Mouse (Mus musculus): ENCODE results near the gene Defb29.
A peak's percentile ranks its signal among the peaks of the same experiment; 100 is the strongest.

Defb29 gene

DNA sequence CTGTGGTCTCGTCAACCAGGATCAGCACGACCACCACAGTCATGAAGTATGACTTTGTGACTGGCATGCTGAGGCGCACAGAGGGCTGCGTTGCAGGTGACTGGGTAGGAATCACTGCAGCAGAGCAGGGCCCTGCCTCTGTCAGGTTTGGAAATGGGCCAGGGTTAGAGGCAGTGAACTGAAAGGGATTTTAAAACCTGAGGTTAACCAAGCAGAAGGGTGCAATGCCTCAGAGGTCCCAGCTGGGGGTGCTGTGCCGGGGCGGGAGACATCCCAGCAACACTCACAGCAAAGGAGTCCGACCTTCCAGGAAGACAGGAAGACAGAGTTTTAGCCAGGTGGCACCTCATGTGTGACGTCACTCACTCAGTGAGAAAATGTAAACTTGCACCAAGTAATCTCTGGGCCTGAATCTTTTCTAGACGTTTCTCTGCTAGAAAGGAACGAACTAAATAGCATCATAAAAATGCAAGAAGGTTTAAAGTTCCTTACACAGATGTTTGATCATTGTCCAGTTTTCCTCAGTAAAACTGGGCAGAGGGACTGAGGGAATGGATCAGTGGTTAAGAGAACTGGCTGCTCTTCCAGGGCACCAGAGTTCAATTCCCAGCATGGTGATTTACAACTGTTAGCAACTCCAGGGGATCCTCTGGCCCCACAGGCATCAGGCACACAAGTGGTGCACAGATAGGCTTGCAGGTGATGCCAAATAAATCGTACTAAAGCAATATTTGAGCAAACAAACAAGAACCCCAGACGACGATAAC lies at the start of gene Defb29:
Defb29 (minus strand) TSS at position 155 of the 767 bp plus-strand sequence.
- no peak for DNase-seq

DNA sequence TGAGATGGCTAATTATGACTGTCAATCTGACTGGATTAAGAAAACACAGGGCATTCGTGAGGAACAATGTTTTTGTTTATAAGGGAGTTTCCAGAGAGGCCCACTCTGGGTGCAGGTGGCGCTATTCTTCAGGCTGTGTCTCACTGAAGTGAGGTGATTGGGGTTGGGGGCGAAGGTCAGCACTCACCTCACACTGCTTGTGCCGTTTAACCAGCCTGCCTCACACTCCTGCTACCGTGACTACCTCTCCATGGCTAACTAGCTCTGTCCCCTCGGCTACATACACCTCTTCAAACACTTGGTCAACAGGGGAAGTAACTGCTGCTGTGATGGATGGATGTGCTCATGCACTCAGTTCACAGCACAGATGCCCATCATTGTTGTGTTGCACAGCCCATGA lies 49.1 kb upstream of the Defb29 start:
- DNase-seq = no peak

DNA sequence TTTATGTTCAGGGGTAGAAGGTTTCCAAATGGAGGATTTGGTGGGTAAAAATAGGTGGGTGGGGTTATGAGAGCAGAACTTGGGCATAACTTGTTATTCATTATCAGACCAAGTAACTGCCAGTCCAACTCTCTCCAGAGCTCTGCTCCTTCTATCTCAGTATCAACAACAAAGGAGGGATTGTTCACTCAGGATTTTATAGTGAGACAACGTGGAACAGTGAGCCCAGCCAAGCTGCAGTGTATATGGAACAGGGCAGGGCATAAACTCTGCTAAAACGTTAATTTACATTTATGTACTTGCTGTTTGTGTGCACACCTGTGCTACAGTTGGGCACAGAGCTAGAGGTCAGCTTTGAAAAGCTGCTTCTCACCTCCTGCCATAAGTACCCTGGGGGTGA lies 48.6 kb upstream of the Defb29 start:
- DNase-seq = no peak

DNA sequence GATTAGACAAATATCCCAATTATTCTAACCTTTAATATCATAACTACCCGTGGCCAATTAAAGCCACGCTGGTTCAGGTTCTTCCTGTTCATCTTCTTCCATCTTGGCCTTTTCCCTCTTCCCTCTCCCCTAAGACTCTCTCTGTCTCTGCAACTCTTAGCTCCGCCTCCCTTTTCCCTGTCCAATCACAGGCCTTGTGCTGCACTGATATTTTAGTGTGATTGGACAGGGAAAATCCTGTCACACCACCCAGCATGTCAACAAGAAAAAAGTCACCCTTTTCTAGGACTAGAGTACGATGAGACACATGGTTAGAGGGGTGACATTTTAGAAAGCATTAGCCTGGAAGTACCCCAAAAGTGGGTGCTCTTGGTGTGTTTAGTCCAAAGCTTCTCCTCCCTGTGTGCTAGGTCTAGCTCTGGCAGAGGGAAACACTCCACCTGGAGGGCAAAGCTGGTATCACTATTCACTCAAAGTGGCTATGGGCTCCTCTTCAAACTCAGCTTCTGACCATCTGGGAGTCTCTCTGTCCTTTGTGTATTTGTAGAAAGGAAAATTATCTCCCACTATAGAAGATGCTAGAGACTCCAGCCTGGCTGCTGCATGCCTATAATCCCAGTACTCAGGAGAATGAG lies 47.1 kb upstream of the Defb29 start:
- DNase-seq = no peak

DNA sequence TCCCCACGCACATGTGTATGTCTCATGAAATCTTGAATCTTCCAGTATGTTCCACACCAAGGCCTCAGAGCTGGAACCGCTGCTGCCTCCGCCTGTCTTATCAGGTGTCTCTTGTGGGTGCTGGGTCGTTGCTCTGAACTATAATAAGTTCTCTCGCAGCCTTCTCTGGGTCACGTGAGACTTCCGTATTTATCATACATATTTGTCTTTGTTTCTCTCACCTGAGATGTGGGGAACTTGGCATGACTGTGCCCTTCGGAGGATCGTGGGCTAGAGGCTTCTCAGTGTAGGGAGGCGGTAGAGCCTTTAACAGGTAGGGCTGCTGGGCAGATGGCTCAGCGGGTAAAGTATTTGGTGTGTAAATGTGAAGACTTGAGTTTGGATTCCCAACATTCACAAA lies 40.7 kb upstream of the Defb29 start:
- no peak for DNase-seq

DNA sequence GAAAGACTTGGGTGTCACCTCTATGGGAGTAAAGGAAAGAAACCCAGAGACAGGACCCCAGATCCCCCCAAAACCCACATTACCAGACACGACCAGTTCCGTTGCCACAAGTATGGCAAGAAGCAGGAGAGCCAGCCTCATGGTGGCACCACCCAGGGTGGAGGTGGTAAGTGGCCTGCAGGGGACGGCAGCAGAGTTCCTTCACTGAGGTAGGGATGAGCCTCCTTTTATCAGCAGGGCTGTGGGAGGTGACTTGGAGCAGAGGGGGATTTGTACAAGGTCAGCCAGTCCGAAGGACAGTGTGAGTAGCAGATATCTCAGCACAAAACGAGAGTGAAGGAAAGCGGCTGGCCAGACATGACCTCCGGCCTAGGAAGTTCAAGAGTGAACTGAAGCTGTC lies 40.2 kb upstream of the Defb29 start, which contains the start of gene Defb19:
Defb19 (minus strand) TSS at position 206 of the 400 bp plus-strand sequence.
- DNase-seq = no peak

DNA sequence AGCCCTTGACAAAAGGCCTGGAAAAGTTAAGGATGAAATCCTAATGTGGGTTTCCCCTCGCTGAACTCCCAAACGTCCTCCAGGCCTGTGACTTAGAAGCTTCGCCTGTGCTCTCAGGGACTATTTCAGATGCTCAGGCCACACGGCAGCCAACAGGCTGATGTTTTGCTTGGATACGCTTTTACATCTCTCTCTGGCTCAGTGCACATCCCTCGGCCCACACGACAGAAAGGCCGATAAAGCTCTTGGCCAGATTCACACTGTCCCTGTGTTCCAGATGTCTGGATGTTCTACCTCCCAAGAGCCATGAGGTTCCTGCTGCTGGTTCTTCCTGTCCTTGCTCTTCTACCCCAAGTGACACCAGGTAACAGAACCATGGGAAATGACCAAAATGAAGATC lies 33.6 kb upstream of the Defb29 start:
- DNase-seq = no peak

DNA sequence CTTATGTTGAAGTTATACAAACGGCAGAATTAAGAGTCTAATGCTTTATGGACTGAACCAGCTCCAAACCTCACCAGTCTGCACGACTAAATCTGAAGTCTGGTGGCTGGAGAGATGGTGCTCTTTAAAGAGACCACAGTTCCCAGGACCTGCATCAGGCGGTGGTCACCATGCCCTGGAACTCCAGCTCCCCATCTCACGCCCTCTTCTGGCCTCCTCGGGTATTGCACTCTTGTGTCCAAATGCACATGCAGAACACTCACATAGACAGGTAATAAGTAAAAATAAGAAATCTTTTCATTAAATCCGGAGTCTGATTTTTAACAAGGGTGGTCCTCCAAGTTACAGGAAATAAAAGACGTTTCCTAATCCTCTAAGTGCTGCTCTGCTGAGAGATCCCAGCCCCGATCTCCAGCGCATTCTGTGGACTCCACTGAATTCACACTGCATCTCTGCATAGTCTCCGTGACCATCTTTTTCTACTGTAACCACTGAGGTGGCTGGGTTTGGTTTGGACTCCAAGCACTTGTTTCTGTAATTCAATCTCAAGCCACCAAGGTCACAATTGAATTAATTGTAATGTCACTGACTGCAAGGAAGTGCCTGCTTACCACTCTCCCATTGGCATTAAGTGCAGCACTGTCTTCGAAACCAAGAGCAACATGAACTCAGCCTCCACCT lies 32.4 kb upstream of the Defb29 start, which contains the start of gene Defb21:
Defb21 (plus strand) TSS at position 631 of the 681 bp plus-strand sequence.
- peak; percentile 26 for DNase-seq

DNA sequence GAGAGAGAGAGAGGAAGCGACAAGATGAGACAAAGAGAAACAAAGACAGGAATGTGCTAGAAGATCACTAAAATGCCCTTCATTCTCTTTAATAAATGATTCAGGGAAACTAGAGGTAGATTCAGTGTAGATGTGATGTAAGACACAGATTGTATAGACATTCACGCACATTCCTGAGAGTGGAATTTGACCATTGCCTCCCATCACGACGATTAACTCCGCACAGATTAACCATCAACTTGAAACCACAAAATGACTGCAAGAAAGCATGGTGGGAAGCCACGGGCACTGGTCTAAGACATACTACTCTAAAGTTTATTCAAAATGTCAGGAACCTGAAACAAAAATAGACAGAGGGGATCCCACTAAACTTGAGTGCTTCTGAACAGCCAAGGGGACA lies 30.4 kb upstream of the Defb29 start:
- no peak for DNase-seq

DNA sequence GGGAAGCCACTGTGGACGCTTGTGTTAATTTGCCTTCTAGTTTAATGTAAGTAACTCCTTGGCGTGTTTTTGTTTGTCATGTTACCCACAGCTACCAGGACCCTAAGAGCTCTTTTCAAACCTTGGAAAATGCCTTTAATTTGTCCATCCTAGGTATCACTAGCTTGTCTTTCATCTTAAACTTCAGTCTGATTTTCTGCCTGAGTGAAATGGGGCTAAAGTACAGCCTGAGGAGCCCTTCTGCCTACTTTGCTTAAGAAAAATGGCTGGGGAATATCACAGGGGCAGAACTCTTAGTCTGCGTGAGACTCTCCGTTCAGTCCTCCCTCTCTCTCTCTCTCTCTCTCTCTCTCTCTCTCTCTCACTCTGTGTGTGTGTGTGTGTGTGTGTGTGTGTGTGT lies 30.0 kb upstream of the Defb29 start:
- no peak for DNase-seq

DNA sequence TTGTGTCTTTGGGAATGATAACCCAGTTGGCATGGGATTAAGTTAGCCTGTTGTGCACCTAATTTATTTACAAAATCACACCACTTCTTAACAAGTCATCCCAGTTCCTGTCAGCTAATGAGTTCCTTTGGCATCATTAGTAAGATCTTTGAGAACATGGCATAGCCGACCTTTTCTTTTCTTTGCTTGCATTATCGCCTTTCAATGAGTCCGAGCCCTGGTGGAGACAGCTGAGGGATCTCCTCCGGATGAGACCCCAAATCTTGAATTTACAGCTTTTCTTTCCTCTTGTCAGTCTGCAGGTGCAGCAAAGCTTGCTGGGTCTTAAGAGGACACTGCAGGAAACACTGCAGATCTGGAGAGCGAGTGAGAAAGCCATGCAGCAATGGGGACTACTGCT lies 29.1 kb upstream of the Defb29 start, which contains the start of gene Gm17416:
Gm17416 (plus strand) TSS at position 301 of the 400 bp plus-strand sequence.
- no peak for DNase-seq

DNA sequence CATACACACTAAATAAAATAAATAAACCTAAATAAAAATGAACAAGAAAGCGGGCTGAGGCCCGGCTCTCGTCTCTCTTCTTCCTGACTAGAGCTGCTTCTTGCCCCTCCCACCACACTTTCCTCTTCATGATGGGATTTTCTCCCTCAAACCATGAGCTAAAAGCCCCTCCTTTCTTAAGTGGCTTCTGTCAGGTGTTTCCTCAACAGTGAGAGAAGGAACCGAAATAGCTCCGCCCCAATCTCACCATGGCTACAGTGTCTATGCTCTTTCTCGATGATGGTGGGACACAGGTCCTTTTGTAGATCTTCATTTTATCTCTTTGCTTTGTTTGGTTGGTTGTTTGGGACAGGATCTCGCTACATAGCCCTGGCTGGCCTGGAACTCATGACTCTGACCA lies 16.8 kb upstream of the Defb29 start:
- no peak for DNase-seq

DNA sequence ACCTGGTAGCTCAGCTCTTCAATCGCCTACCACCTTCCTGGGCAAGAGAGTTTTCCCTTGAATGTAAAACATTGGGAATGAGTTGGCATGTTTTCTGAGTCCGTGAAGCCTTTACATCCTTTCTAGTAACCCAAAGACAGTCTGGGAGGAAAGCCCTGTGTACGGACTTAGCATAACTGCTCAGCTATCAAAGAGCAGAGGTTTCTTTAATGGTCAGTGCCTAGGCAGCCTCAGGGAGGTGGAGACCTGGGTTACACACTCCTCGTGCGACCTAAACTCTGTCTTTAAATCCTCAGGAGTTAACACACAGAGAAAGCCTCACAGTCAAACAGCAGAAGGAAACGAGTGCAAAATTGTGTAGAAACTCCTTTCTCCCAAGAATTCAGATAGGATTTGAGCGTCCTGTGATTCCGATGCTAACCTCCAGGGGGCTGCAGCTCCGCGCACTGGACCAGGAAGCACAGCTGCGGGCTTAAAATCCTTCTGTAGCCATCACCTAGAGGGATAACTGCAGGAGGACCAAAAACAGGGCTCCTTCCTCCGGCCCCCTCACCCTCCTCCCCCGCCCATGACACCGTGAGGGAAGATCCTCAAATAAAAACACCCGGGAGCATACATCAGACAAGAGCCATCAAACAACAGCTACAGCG lies 14.0 kb upstream of the Defb29 start:
- peak; percentile 39 for DNase-seq

DNA sequence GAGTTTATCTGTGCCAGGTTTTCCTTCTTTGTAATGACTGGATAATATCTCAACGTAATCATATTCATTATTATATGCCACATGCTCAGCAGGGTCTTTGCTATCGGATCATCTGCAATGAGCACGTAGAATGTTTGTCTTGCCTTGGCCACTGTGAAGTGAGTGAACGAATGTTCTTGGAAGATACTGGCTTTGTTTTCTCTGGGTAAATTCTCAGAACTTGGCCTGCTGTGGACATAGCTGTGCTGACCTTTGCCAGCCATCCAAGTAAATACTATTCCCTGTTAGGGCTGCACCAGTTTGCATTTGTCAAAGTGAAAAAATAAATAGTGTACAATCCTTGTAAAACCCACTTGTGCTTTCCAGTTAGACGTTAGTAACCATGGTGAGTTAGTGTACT lies 8.2 kb upstream of the Defb29 start:
- DNase-seq = no peak

DNA sequence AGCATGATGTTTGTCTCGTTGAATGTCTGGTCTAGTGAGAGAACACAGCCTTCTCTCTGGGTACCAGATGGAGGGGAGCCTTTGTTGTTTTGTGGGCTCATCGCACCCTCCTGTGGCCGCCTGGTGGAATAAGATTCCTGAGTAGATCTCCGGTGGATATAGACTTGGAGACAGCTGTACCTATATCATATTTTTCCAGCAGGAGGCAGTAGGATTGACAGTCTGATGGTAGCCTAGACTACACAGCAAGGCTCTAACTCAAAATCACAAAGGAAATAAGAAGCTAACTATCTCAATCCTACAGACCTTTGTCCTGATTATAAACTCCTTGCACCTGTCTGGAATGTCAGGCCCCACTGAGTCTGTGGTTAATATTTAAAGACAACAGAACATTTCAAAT lies 4.8 kb upstream of the Defb29 start:
- peak; percentile 18 for DNase-seq

DNA sequence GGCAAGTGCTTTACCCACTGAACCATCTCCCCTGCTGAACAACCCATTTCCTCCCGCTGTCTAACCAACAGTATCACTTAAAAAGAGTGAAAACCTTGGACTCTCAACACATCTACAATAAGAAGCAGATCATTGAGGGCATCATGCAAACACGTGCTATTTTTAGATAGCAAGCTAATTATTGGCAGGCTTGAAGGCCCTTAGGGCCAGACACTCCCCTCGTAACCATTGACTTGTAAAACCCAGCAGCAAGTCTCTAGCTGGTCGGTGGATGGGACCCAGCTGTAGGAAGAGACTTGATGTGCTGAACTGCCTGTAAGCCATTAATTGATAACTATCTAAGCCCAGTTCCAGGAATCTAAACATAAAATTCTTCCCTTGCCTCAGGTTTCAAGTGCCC lies 3.6 kb upstream of the Defb29 start:
- DNase-seq = no peak

DNA sequence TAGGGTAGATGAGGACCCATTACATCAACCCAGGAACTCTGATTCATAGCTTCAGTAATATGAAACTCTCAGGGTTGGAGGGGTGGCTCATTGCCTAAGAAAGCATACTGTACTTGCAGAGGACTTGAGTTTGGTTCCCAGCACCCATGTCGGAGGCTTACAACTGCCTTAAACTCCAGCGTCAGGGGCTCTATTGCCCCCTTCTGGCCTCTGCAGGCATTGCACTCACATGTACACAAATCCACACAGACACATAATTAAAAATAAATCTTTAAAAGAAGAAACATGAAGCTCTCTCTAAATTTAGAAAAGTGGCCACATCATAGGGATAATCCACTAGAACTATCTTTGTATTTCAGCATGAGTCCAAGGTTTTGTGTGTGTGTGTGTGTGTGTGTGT lies 3.0 kb upstream of the Defb29 start:
- DNase-seq = no peak

DNA sequence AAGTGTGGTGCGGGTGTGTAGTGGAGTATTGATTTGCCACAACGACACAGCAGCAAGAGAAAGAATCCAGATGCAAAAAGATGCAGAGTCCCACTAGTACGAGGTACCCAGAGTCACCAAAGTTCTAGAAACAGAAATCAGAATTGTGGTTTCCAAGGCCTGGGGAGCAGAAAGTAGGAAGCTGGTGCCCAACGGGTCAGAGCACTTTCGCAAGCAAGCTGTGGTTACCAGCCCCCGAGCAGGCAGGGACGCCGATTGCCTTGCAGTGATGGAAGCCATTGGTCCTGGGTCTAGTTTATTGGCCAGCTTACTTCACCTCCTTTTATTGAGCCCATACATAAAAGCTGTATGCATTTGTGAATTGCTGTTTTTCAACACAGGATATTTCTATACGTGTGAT lies 2.1 kb upstream of the Defb29 start:
- DNase-seq = no peak

DNA sequence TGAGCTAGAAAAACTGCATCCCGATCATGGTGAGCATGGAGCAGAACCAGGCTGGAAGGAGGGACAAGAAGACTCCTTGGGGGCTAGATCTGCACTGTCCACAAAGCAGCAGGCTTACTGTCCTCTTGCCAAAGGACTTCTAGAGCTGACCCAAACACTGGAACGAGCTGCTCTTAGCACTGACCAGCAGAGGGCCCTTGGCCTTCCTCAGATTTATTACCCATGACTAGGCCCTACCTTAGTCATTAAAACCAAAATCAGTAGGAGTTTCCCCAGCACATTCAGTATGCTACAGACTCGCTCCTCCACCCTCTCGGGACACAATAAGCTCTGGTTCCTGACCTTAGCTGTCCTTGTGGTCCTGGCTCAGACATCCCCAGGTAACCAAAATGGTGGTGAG lies 21.9 kb downstream of the Defb29 start, which contains the start of gene Defb28:
Defb28 (plus strand) TSS at position 275 of the 400 bp plus-strand sequence.
- DNase-seq = no peak

DNA sequence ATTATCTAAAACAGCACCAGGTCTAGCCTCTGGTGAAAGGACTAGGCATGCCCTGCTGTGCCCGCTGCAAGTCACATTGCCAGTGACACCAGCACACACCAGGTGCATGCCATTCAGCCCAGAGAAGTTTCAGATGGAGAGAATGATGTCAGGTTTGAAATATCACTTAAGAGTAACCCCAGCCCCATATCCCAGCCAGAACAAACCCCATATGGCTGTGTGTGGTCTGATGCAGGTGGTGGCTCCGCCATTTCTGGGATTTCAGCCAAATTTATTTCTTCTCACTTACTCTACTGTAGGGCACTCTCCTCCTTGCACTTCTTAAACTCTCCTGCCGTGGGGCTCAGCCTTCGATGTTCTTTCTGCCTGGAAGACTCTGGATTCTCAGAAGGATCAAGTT lies 23.8 kb downstream of the Defb29 start:
- DNase-seq = no peak

DNA sequence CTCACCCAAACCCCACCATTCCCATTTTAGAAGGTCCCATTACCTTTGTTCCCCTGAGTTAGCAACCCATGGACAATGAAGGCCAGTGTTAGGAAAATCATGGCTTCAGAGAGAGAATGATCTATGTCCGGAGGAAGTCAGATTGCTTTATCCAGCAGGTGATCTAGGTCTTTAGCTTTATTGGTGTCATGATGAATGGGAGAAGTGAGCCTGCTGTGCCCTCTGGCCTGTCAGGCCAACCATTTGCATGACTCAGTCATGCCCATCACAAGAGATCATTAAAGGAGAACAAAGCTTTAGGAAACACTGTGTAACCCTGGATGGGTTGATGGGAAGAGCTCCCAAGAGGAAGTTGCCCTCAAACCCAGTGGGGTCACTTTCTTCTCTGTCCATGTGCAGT lies 28.3 kb downstream of the Defb29 start, which contains the start of gene Defb26:
Defb26 (minus strand) TSS at position 101 of the 400 bp plus-strand sequence.
- DNase-seq = no peak

DNA sequence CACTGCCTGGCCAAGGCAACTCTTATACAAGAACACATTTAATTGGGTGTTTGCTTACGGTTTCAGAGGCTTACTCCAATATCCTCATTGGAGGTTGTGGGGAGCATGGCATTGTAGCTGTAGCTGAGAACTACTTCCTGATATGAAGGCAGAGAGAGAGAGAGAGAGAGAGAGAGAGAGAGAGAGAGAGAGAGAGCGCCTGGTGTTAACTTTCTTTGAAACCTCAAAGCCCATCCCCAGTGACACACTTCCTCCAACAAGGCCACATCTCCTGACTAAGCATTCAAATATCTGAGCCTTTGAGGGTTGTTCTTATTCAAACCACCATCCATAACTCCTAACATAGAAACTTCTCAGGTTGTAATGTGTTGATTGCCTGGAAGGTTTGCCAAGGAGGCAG lies 35.9 kb downstream of the Defb29 start:
- no peak for DNase-seq

DNA sequence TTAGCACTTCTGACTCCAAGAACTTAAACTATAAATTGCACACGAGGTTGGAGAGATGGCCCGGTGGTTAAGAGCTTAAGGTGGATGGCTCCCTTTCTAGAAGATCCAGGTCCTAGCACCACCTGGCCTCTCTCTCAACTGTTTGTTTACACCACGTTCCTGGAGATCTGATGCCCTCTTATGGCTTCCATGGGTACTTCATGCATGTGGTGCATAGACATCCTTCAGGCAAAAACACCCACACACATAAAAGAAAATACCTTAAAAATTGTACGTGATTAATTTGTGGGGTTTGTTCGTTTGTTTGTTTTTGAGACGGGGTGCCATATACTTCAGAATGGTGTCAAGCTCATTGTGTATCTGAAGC lies 39.1 kb downstream of the Defb29 start:
- DNase-seq = no peak
